Mouse (Mus musculus) layer of hippocampus, adult 8-10 months (tissue): ENCODE measurements around the gene Lrmda. TPM values are rescaled to one million over a fixed set of nuclear protein-coding genes. Genes with fewer than 3 reads are reported as not detected.

Experiments used
- DNase-seq, 2 experiments: peaks; one replicate each; pipeline ENCODE4 v3.0.0; 2022; ENCODE audit warnings: low spot score in 2 of 2
- total RNA-seq, 4 experiments: library from RNA; stranded (reverse); gene quantifications; 2 replicates each; pipeline ENCODE4 v1.2.4; 2022

Gene Lrmda
- total RNA-seq, 4 experiments from 2014 or later = 0.59 to 4.9 (median 1.8) TPM

GRCm38 (mm10) chr14:22043420-22043819 is 23.9 kb downstream of the Lrmda start:
- no peak for DNase-seq

- no peak for DNase-seq
These were observed 26.8 kb downstream of the Lrmda start for GRCm38 (mm10) chr14:22046262-22046856.

- no peak for DNase-seq
These were observed 28.8 kb downstream of the Lrmda start for GRCm38 (mm10) chr14:22048068-22048899.

- no peak for DNase-seq
These were observed 29.3 kb downstream of the Lrmda start for GRCm38 (mm10) chr14:22048900-22049199.

GRCm38 (mm10) chr14:22049282-22049681 is 29.8 kb downstream of the Lrmda start:
- no peak for DNase-seq

GRCm38 (mm10) chr14:22051941-22052664 is 32.6 kb downstream of the Lrmda start:
- DNase-seq = no peak

- DNase-seq = no peak
These were observed 36.1 kb downstream of the Lrmda start for GRCm38 (mm10) chr14:22055630-22056029.

- no peak for DNase-seq
These were observed 36.7 kb downstream of the Lrmda start for GRCm38 (mm10) chr14:22056246-22056645.

- DNase-seq = no peak
These were observed 39.2 kb downstream of the Lrmda start for GRCm38 (mm10) chr14:22058729-22059128.

- DNase-seq = no peak
These were observed 39.9 kb downstream of the Lrmda start for GRCm38 (mm10) chr14:22059348-22059861.

- DNase-seq = no peak
These were observed 41.3 kb downstream of the Lrmda start for GRCm38 (mm10) chr14:22060787-22061186.

- no peak for DNase-seq
These were observed 42.8 kb downstream of the Lrmda start for GRCm38 (mm10) chr14:22062117-22062855.

GRCm38 (mm10) chr14:22069169-22069568 is 49.7 kb downstream of the Lrmda start:
- DNase-seq = no peak

- DNase-seq = no peak
These were observed 53.9 kb downstream of the Lrmda start for GRCm38 (mm10) chr14:22073385-22073784.

GRCm38 (mm10) chr14:22074229-22074628 is 54.7 kb downstream of the Lrmda start:
- no peak for DNase-seq

- DNase-seq = no peak
These were observed 64.4 kb downstream of the Lrmda start for GRCm38 (mm10) chr14:22083931-22084330.

- DNase-seq = no peak
These were observed 65.9 kb downstream of the Lrmda start for GRCm38 (mm10) chr14:22085411-22085810.

- no peak for DNase-seq
These were observed 69.1 kb downstream of the Lrmda start for GRCm38 (mm10) chr14:22088604-22089003.

- DNase-seq = no peak
These were observed 69.8 kb downstream of the Lrmda start for GRCm38 (mm10) chr14:22089331-22089730.

- DNase-seq = no peak
These were observed 70.5 kb downstream of the Lrmda start for GRCm38 (mm10) chr14:22089866-22090470.

- DNase-seq = no peak
These were observed 71.3 kb downstream of the Lrmda start for GRCm38 (mm10) chr14:22090778-22091211.
